Mouse (Mus musculus): Measurements from ENCODE around the gene Med26. TPM values are rescaled to one million over a fixed set of nuclear protein-coding genes. Genes with fewer than 3 reads are reported as not detected.

Med26 gene
- polyA plus RNA-seq, 1 experiment from 2014 or later: 11.8 TPM

DNA sequence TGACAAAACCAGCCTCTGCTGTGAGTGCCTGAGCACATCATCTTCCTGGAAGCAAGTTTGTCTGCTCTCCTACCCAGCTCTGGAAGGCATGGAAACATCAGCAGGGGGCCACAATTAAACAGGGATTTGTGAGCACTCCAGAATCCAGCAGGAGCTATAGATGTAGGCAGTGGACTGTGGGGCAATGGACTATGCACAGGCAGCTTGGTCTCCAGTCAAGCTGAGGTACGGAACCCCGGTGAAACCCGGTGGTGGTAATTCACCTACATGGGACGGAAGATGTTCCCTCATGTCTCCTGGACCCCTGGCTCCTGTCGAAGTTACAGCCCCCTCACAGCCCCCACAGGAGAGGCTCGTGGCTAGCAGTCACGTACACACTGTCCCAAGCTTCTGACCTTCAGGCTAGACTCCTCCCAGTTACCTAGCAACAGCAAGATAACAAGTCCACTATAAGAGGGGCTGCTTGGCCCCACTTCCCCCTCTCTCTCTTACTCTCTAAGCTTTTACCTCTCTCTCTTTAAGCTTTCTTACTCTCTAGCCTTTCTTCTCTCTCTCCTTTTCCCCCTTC, 30.6 kb downstream of the Med26 start:
- no peak overlapping the region for H3K27ac ChIP-seq (ENCODE audit: low read depth, low read length)
- DNase-seq (ENCODE audit: low spot score) (no peak), ATAC-seq (no peak)

GRCm38 (mm10) chr8:72513158-72513557, 34.9 kb downstream of the Med26 start:
- H3K27ac ChIP-seq (ENCODE audit: low read depth, low read length): no peak overlapping the region
- no peaks in the 10 kb centered on the region for H3K27me3 ChIP-seq (replicated peaks; ENCODE audit: control insufficient read depth, insufficient read depth, low read length)
- no peak for ATAC-seq
- no peak overlapping the region for H3K4me3 ChIP-seq (ENCODE audit: low read depth, low read length)
- no peaks in the 10 kb centered on the region for H3K9me3 ChIP-seq (replicated peaks; ENCODE audit: control insufficient read depth, low read length)
- no peaks in the 10 kb centered on the region for H3K4me1 ChIP-seq (ENCODE audit: control insufficient read depth, insufficient read depth, low read length)
- H3K36me3 ChIP-seq (ENCODE audit: control insufficient read depth, insufficient read depth, low read length): no peaks in the 10 kb centered on the region
- WGBS: 80% methylated on average over 1 of the region's 1 CpGs
- H3K9ac ChIP-seq (ENCODE audit: low read length): no peak overlapping the region
- DNase-seq (ENCODE audit: low spot score): no peak
- H3K4me2 ChIP-seq (ENCODE audit: low read length): no peak overlapping the region

More for the DNA sequence above, 30.6 kb downstream of the Med26 start:
- H3K9me3 ChIP-seq (replicated peaks; ENCODE audit: control insufficient read depth, low read length): no peaks in the 10 kb centered on the region
- no peaks in the 10 kb centered on the region for H3K36me3 ChIP-seq (ENCODE audit: control insufficient read depth, insufficient read depth, low read length)
- no peaks in the 10 kb centered on the region for H3K27me3 ChIP-seq (replicated peaks; ENCODE audit: control insufficient read depth, insufficient read depth, low read length)
- no peak overlapping the region for H3K4me2 ChIP-seq (ENCODE audit: low read length)
- WGBS: 71% methylated on average over 7 of the region's 7 CpGs
- H3K4me3 ChIP-seq (ENCODE audit: low read depth, low read length): no peak overlapping the region
- H3K4me1 ChIP-seq (ENCODE audit: control insufficient read depth, insufficient read depth, low read length): no peaks in the 10 kb centered on the region
- H3K9ac ChIP-seq (ENCODE audit: low read length): no peak overlapping the region

DNA sequence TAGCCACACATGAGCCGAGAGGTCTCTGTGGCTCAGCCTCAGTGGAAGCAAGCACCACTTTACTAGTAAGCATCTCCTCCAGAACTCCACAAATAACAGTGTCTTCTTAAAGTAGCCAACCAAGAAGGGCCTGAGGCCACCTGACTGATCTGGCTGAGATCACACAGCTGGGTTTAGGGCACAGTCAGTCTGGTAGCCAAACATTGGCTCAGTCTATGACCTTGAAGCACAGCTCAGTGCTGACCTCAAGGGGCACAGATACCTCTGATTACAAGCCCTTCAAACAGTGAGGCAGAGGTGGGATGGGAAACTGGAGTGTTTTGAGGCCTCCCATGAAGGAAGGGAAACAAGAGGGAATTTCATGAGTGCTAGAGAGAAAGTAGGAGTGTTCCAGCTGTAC, 35.4 kb downstream of the Med26 start:
- H3K4me1 ChIP-seq (ENCODE audit: control insufficient read depth, insufficient read depth, low read length): no peaks in the 10 kb centered on the region
- no peaks in the 10 kb centered on the region for H3K27me3 ChIP-seq (replicated peaks; ENCODE audit: control insufficient read depth, insufficient read depth, low read length)
- no peaks in the 10 kb centered on the region for H3K9me3 ChIP-seq (replicated peaks; ENCODE audit: control insufficient read depth, low read length)
- no peaks in the 10 kb centered on the region for H3K36me3 ChIP-seq (ENCODE audit: control insufficient read depth, insufficient read depth, low read length)
- no peak overlapping the region for H3K9ac ChIP-seq (ENCODE audit: low read length)
- WGBS: 94% methylated on average over 1 of the region's 1 CpGs
- no peak for DNase-seq (ENCODE audit: low spot score)
- no peak overlapping the region for H3K4me2 ChIP-seq (ENCODE audit: low read length)
- no peak overlapping the region for H3K27ac ChIP-seq (ENCODE audit: low read depth, low read length)
- H3K4me3 ChIP-seq (ENCODE audit: low read depth, low read length): no peak overlapping the region
- no peak for ATAC-seq

DNA sequence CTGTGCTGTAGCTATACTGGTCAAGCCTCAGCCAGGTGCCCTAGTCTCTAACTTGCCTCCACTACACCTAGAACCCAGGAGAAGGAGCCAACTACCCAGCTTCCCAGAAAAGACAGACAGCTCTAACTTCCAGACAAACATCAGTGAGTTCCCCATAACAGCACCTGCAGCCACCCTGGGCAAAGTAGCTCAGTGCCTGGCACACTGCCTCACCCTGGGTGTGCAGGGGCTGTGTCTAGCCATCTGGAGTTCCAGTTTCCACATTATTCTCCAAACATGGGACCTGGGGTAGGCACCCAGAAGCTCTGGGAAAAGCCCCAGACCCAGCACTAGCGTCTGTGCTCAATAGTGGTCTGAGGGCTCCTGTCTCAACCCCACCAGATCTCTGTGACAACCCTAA, 40.6 kb downstream of the Med26 start:
- Histone ChIP-seq H3K27me3 (replicated peaks; ENCODE audit: control insufficient read depth, insufficient read depth, low read length) (no peaks in the 10 kb centered on the region), H3K4me2 (ENCODE audit: low read length) (no peak overlapping the region), H3K27ac (ENCODE audit: low read depth, low read length) (0 out of 2 replicates have a peak overlapping the region, but pooled peaks have one; percentile 27), H3K4me1 (ENCODE audit: control insufficient read depth, insufficient read depth, low read length) (no peaks in the 10 kb centered on the region), H3K9ac (ENCODE audit: low read length) (no peak overlapping the region), H3K4me3 (ENCODE audit: low read depth, low read length) (no peak overlapping the region), H3K9me3 (replicated peaks; ENCODE audit: control insufficient read depth, low read length) (no peaks in the 10 kb centered on the region), H3K36me3 (ENCODE audit: control insufficient read depth, insufficient read depth, low read length) (0 out of 2 replicates have a peak, but pooled peaks cover 3% of the 10 kb centered on the region)
- DNase-seq (ENCODE audit: low spot score) (no peak), ATAC-seq (no peak)
- WGBS: 84% methylated on average over 1 of the region's 1 CpGs

- Histone ChIP-seq H3K9me3 (replicated peaks; ENCODE audit: control insufficient read depth, low read length) (no peaks in the 10 kb centered on the region), H3K4me3 (ENCODE audit: low read depth, low read length) (no peak overlapping the region), H3K4me2 (ENCODE audit: low read length) (no peak overlapping the region), H3K9ac (ENCODE audit: low read length) (no peak overlapping the region), H3K27ac (ENCODE audit: low read depth, low read length) (no peak overlapping the region), H3K4me1 (ENCODE audit: control insufficient read depth, insufficient read depth, low read length) (no peaks in the 10 kb centered on the region), H3K36me3 (ENCODE audit: control insufficient read depth, insufficient read depth, low read length) (0 out of 2 replicates have a peak, but pooled peaks cover 3% of the 10 kb centered on the region), H3K27me3 (replicated peaks; ENCODE audit: control insufficient read depth, insufficient read depth, low read length) (no peaks in the 10 kb centered on the region)
- ATAC-seq (peak; percentile 21; the same call in 1 of the 2 replicates), DNase-seq (ENCODE audit: low spot score) (no peak)
These were observed 43.3 kb downstream of the Med26 start for GRCm38 (mm10) chr8:72504637-72505314.

- ATAC-seq (peak; percentile 74), DNase-seq (ENCODE audit: low spot score) (peak; percentile 63)
- Histone ChIP-seq H3K27ac (ENCODE audit: low read depth, low read length) (no peak overlapping the region), H3K4me2 (ENCODE audit: low read length) (no peak overlapping the region), H3K27me3 (replicated peaks; ENCODE audit: control insufficient read depth, insufficient read depth, low read length) (no peaks in the 10 kb centered on the region), H3K9me3 (replicated peaks; ENCODE audit: control insufficient read depth, low read length) (no peaks in the 10 kb centered on the region), H3K4me1 (ENCODE audit: control insufficient read depth, insufficient read depth, low read length) (no peaks in the 10 kb centered on the region), H3K9ac (ENCODE audit: low read length) (no peak overlapping the region), H3K4me3 (ENCODE audit: low read depth, low read length) (no peak overlapping the region), H3K36me3 (ENCODE audit: control insufficient read depth, insufficient read depth, low read length) (0 out of 2 replicates have a peak, but pooled peaks cover 3% of the 10 kb centered on the region)
These were observed 43.9 kb downstream of the Med26 start for GRCm38 (mm10) chr8:72504137-72504536.

DNA sequence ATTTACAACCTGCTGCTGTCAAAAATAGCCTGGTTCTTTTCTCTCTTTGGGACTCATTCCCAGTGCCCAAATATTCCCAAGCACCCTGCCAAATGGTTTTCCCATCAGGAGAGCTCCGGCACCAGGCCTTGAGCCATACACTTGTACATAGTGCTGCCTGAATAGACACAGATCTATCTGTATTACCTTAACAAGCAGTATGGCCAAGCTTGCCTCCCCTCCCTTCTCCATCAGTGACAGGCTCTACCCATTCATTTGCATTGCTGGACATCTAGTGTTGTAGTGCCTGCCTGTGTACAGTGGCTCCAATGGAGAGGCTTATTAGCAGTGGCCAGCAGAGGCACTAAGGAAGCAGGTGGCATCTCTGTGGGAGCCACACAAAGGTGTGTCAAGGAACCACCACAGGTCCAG, 47.5 kb downstream of the Med26 start:
- ATAC-seq: no peak
- Histone ChIP-seq H3K36me3 (ENCODE audit: control insufficient read depth, insufficient read depth, low read length) (peaks cover 14% of the 10 kb centered on the region), H3K9ac (ENCODE audit: low read length) (no peak overlapping the region), H3K27me3 (replicated peaks; ENCODE audit: control insufficient read depth, insufficient read depth, low read length) (no peaks in the 10 kb centered on the region), H3K27ac (ENCODE audit: low read depth, low read length) (no peak overlapping the region), H3K9me3 (replicated peaks; ENCODE audit: control insufficient read depth, low read length) (no peaks in the 10 kb centered on the region), H3K4me3 (ENCODE audit: low read depth, low read length) (no peak overlapping the region), H3K4me1 (ENCODE audit: control insufficient read depth, insufficient read depth, low read length) (no peaks in the 10 kb centered on the region), H3K4me2 (ENCODE audit: low read length) (no peak overlapping the region)
- WGBS: 96% methylated on average over 1 of the region's 1 CpGs
- DNase-seq (ENCODE audit: low spot score): no peak

DNA sequence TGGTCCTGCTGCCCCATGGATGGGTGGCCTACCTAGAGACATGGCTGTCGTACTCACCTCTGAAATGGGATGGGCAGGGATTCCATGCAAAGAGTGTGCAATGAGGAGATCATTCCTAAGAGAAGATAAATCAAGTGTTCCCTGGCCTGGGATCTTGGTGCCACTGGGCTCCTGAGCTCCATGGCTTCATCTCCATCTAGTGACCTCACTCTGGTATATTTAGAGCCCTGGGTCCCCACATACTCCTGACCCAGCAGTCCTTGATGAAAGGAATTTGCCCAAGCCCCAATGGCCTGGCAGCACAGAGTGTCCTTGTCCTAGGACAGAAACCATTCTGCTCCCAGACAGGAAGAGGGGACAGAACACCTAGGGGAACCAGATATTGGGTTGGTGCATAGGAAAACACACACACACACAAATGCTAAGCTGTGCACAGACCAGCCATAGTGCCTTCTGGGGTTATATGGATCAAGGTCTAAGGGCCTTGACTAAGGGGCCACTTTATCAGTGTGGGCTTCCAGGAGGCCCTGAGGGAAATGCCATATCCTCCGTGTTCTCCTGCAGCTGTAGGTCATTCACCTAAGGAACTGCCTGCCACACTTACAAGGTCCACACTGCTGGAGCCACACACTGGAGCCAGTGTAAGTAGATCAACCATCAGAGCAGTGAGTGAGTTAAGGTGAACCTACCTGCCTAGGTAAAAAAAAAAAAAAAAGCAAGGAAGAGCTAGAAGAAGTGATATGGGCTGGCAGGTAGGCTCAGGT, 48.4 kb downstream of the Med26 start:
- peaks cover 22% of the 10 kb centered on the region for H3K36me3 ChIP-seq (ENCODE audit: control insufficient read depth, insufficient read depth, low read length)
- no peak overlapping the region for H3K9ac ChIP-seq (ENCODE audit: low read length)
- whole genome bisulfite sequencing: 94% methylated on average over 2 of the region's 2 CpGs
- no peaks in the 10 kb centered on the region for H3K4me1 ChIP-seq (ENCODE audit: control insufficient read depth, insufficient read depth, low read length)
- no peak overlapping the region for H3K4me3 ChIP-seq (ENCODE audit: low read depth, low read length)
- no peak overlapping the region for H3K27ac ChIP-seq (ENCODE audit: low read depth, low read length)
- no peak overlapping the region for H3K4me2 ChIP-seq (ENCODE audit: low read length)
- ATAC-seq (no peak), DNase-seq (ENCODE audit: low spot score) (no peak)
- no peaks in the 10 kb centered on the region for H3K9me3 ChIP-seq (replicated peaks; ENCODE audit: control insufficient read depth, low read length)
- no peaks in the 10 kb centered on the region for H3K27me3 ChIP-seq (replicated peaks; ENCODE audit: control insufficient read depth, insufficient read depth, low read length)

GRCm38 (mm10) chr8:72498527-72498926, 49.5 kb downstream of the Med26 start:
- Histone ChIP-seq H3K27ac (ENCODE audit: low read depth, low read length) (no peak overlapping the region), H3K9me3 (replicated peaks; ENCODE audit: control insufficient read depth, low read length) (no peaks in the 10 kb centered on the region), H3K27me3 (replicated peaks; ENCODE audit: control insufficient read depth, insufficient read depth, low read length) (no peaks in the 10 kb centered on the region), H3K36me3 (ENCODE audit: control insufficient read depth, insufficient read depth, low read length) (peaks cover 25% of the 10 kb centered on the region), H3K4me2 (ENCODE audit: low read length) (no peak overlapping the region), H3K4me1 (ENCODE audit: control insufficient read depth, insufficient read depth, low read length) (peaks cover 7% of the 10 kb centered on the region), H3K4me3 (ENCODE audit: low read depth, low read length) (no peak overlapping the region), H3K9ac (ENCODE audit: low read length) (no peak overlapping the region)
- ATAC-seq: no peak
- no peak for DNase-seq (ENCODE audit: low spot score)
- 92% methylated on average over 4 of the region's 4 CpGs for WGBS
